Mouse (Mus musculus) small intestine, adult 2 months (tissue): ENCODE results near the gene Spag9. TPM values are rescaled to one million over a fixed set of nuclear protein-coding genes. Genes with fewer than 3 reads are reported as not detected.

ENCODE experiments used
- H3K27ac ChIP-seq: fragments of 200-500 bp; 2 replicates; pipeline ENCODE4 v1.5.1; 2012; ENCODE audit warnings: low read depth, low read length, control low read depth, inconsistent platforms; ENCODE audit not compliant: insufficient read depth
- H3K27me3 ChIP-seq: fragments of 200-500 bp; 2 replicates; pipeline ENCODE4 v1.6.1; 2012; ENCODE audit warnings: mild to moderate bottlenecking, moderate library complexity, low read length, inconsistent platforms; ENCODE audit not compliant: control insufficient read depth, insufficient read depth
- H3K36me3 ChIP-seq: fragments of 200-500 bp; 2 replicates; pipeline ENCODE4 v1.6.1; 2012; ENCODE audit warnings: mild to moderate bottlenecking, low read length, control low read depth, inconsistent platforms; ENCODE audit not compliant: control insufficient read depth, insufficient read depth
- H3K4me1 ChIP-seq: fragments of 200-500 bp; 2 replicates; pipeline ENCODE4 v1.6.1; 2012; ENCODE audit warnings: low read length, inconsistent platforms, mixed read lengths; ENCODE audit not compliant: control insufficient read depth, insufficient read depth, insufficient read length
- H3K4me3 ChIP-seq: fragments of 200-500 bp; 2 replicates; pipeline ENCODE4 v1.5.1; 2012; ENCODE audit warnings: low read depth, mild to moderate bottlenecking, control low read depth, inconsistent platforms, low read length, moderate library complexity
- CTCF ChIP-seq: fragments of 200-500 bp; IDR thresholded peaks from 2 replicates; pipeline ENCODE4 v1.5.1; 2012; ENCODE audit warnings: low read depth, mild to moderate bottlenecking, control low read depth, inconsistent platforms, low read length, moderate library complexity, mixed read lengths; ENCODE audit not compliant: insufficient replicate concordance, insufficient read length; ENCODE audit errors: extremely low read depth
- POLR2A ChIP-seq: fragments of 200-500 bp; IDR thresholded peaks from 2 replicates; pipeline ENCODE4 v1.6.1; 2012; ENCODE audit warnings: low read depth, mild to moderate bottlenecking, control low read depth, inconsistent platforms, low read length, moderate library complexity
- WGBS: fragments of 180-500 bp; shearing (Covaris S2); methylation state at CpG from one replicate; pipeline ENCODE4 v1.1.7; 2018; 5-methylcytosine and 5-hydroxymethylcytosine counted together
- polyA plus RNA-seq: library from polyadenylated mRNA; depleted of rRNA; stranded (reverse); fragments of >200 nt; gene quantifications from 2 replicates; pipeline ENCODE4 v1.2.3, GENCODE M21; 2012

Gene Spag9
- polyA plus RNA-seq, 1 experiment = 32.4 TPM

GRCm38 (mm10) chr11:93968005-93968847 is 27.7 kb upstream of the Spag9 start, which contains the start of the genes Gm20390 and Nme1:
TSS of gene Gm20390 (minus strand) at chr11:93968293.
TSS of gene Nme1 (minus strand) at chr11:93968521.
- H3K4me1 ChIP-seq = no peaks in the 10 kb centered on the region; the same call in 1 of the 2 replicates
- TF ChIP-seq POLR2A = peak; percentile 57
- TF ChIP-seq CTCF = peak; percentile 88; the same call in 1 of the 2 replicates
- peak within 1 kb of the TSS; percentile 73 for H3K4me3 ChIP-seq
- H3K36me3 ChIP-seq = peaks cover 13% of the 10 kb centered on the region
- peak within 1 kb of the TSS; percentile 18 for H3K27ac ChIP-seq
- H3K27me3 ChIP-seq = no peaks in the 10 kb centered on the region
- whole genome bisulfite sequencing = under 1% methylated on average over 40 of the region's 40 CpGs

GRCm38 (mm10) chr11:93968848-93969128 is 27.1 kb upstream of the Spag9 start:
- TF ChIP-seq POLR2A (no peak), CTCF (no peak)
- Histone ChIP-seq H3K4me1 (no peaks in the 10 kb centered on the region; the same call in 1 of the 2 replicates), H3K36me3 (peaks cover 11% of the 10 kb centered on the region), H3K27ac (no peak overlapping the region), H3K4me3 (no peak overlapping the region), H3K27me3 (no peaks in the 10 kb centered on the region)
- 31% methylated on average over 6 of the region's 6 CpGs for WGBS

- Histone ChIP-seq H3K27ac (no peak overlapping the region), H3K4me3 (no peak overlapping the region), H3K36me3 (peaks cover 9% of the 10 kb centered on the region), H3K4me1 (no peaks in the 10 kb centered on the region; the same call in 1 of the 2 replicates), H3K27me3 (no peaks in the 10 kb centered on the region)
- 95% methylated on average over 6 of the region's 6 CpGs for whole genome bisulfite sequencing
- TF ChIP-seq POLR2A = no peak
- TF ChIP-seq CTCF = no peak
Measured at GRCm38 (mm10) chr11:93969171-93969570, 26.7 kb upstream of the Spag9 start.

GRCm38 (mm10) chr11:93969799-93970198 is 26.1 kb upstream of the Spag9 start:
- H3K36me3 ChIP-seq = peaks cover 7% of the 10 kb centered on the region
- no peaks in the 10 kb centered on the region for H3K27me3 ChIP-seq
- no peak overlapping the region for H3K4me3 ChIP-seq
- H3K27ac ChIP-seq = no peak overlapping the region
- 75% methylated on average over 1 of the region's 1 CpGs for WGBS
- H3K4me1 ChIP-seq = no peaks in the 10 kb centered on the region; the same call in 1 of the 2 replicates
- no peak for TF ChIP-seq CTCF
- no peak for TF ChIP-seq POLR2A

- 88% methylated on average over 5 of the region's 5 CpGs for WGBS
- no peak overlapping the region for H3K27ac ChIP-seq
- H3K4me3 ChIP-seq = no peak overlapping the region
- H3K4me1 ChIP-seq = no peaks in the 10 kb centered on the region
- no peaks in the 10 kb centered on the region for H3K27me3 ChIP-seq
- TF ChIP-seq POLR2A = no peak
- no peak for TF ChIP-seq CTCF
- H3K36me3 ChIP-seq = no peaks in the 10 kb centered on the region
Measured at GRCm38 (mm10) chr11:93972951-93973350, 22.9 kb upstream of the Spag9 start.

- no peak for TF ChIP-seq POLR2A
- TF ChIP-seq CTCF = no peak
- 28% methylated on average over 6 of the region's 6 CpGs for WGBS
- no peak overlapping the region for H3K4me3 ChIP-seq
Measured at GRCm38 (mm10) chr11:93979502-93980049, 16.3 kb upstream of the Spag9 start.

GRCm38 (mm10) chr11:93984619-93985018 is 11.3 kb upstream of the Spag9 start:
- Histone ChIP-seq H3K27me3 (no peaks in the 10 kb centered on the region), H3K36me3 (no peaks in the 10 kb centered on the region), H3K4me1 (peaks cover 16% of the 10 kb centered on the region; the same call in 1 of the 2 replicates), H3K4me3 (no peak overlapping the region), H3K27ac (no peak overlapping the region)
- 88% methylated on average over 3 of the region's 3 CpGs for WGBS
- no peak for TF ChIP-seq CTCF
- no peak for TF ChIP-seq POLR2A

More at GRCm38 (mm10) chr11:93979502-93980049, 16.3 kb upstream of the Spag9 start:
- Histone ChIP-seq H3K36me3 (no peaks in the 10 kb centered on the region), H3K27ac (no peak overlapping the region), H3K27me3 (no peaks in the 10 kb centered on the region), H3K4me1 (peaks cover 2% of the 10 kb centered on the region; the same call in 1 of the 2 replicates)
